Mouse (Mus musculus): ENCODE data around the gene Ear14. TPM values are rescaled to one million over a fixed set of nuclear protein-coding genes. Genes with fewer than 3 reads are reported as not detected.
A peak's percentile ranks its signal among the peaks of the same experiment; 100 is the strongest.
"Not testable (repeated sequence)": the region's sequence is repeated elsewhere in the genome, so short reads cannot be mapped to it uniquely, and the experiment has no call there.

Gene Ear14
- total and polyA plus RNA-seq, 2 experiments from 2014 or later: not detected

DNA sequence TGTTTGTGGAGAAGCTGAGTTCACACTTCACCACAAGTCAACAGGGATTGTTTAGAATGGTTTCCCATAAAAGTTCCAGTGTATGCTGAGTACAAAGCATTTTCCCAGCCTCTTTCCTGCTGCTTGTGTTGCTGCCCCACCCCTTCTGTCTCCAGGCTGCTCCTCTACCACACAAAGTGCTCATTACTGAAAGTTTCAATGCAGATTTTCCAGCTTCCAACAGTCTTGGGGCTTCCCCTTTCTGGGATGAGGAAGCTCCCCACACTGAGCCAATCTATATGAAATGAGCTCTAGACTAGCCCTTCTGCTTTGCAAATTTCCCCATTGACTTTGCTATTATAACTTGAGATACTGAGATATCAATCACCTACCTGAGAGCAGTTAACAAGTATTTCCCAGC, 37.1 kb upstream of the Ear14 start:
- Histone ChIP-seq H3K27me3 (ENCODE audit: insufficient read depth, low read length) (no peaks in the 10 kb centered on the region), H3K4me1 (ENCODE audit: insufficient read depth) (no peaks in the 10 kb centered on the region), H3K4me2 (ENCODE audit: low read depth) (no peak overlapping the region), H3K9ac (no peak overlapping the region), H3K9me3 (ENCODE audit: low read length) (no peaks in the 10 kb centered on the region), H3K27ac (ENCODE audit: low read depth, low read length) (no peak overlapping the region), H3K4me3 (ENCODE audit: low read depth, low read length) (no peak overlapping the region), H3K36me3 (ENCODE audit: insufficient read depth) (no peaks in the 10 kb centered on the region)
- ATAC-seq (no peak), DNase-seq (no peak)
- no peak for TF ChIP-seq CTCF (IDR thresholded peaks at IDR 0.05; ENCODE audit: low read depth)

- DNase-seq (peak; percentile 55), ATAC-seq (peak; percentile 42; the same call in 1 of the 2 replicates)
- not testable (repeated sequence) for H3K4me3 ChIP-seq (ENCODE audit: low read depth, low read length); H3K27me3 ChIP-seq (ENCODE audit: insufficient read depth, low read length); H3K9me3 ChIP-seq (ENCODE audit: low read length); H3K4me1 ChIP-seq (ENCODE audit: insufficient read depth); H3K9ac ChIP-seq; H3K4me2 ChIP-seq (ENCODE audit: low read depth); H3K27ac ChIP-seq (ENCODE audit: low read depth, low read length); H3K36me3 ChIP-seq (ENCODE audit: insufficient read depth)
- 36% methylated on average over 9 of the region's 9 CpGs for WGBS
- peak; percentile 61 for TF ChIP-seq CTCF (IDR thresholded peaks at IDR 0.05; ENCODE audit: low read depth)
These were observed 30.9 kb upstream of the Ear14 start for GRCm38 (mm10) chr14:51172095-51172865.

GRCm38 (mm10) chr14:51172947-51173346, 30.2 kb upstream of the Ear14 start:
- ATAC-seq: peak; percentile 68
- H3K4me3 ChIP-seq (ENCODE audit: low read depth, low read length); H3K4me1 ChIP-seq (ENCODE audit: insufficient read depth); H3K9me3 ChIP-seq (ENCODE audit: low read length); H3K9ac ChIP-seq; DNase-seq; H3K36me3 ChIP-seq (ENCODE audit: insufficient read depth); H3K4me2 ChIP-seq (ENCODE audit: low read depth); H3K27ac ChIP-seq (ENCODE audit: low read depth, low read length); H3K27me3 ChIP-seq (ENCODE audit: insufficient read depth, low read length): not testable (repeated sequence)
- WGBS: 28% methylated on average over 4 of the region's 4 CpGs

DNA sequence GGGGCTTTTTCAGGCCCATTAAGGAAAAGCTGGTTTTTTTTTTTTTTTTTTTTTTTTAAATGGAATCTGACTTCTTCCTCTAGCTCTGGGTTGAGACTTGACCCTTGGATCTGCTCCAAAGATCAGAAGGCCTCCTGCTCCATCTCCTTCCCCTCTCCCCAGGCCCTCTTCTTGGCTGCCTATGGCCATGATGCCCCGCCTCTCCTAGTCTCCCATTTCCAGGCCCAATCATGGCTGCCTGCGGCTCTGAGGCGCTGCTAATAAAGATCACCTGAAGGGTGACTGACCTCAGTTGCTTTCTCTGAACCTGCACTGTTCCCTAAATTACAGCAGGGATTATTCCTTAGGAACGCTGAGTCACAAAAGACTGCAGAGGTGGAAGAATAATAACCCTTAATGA, 29.3 kb upstream of the Ear14 start:
- no peak for DNase-seq
- no peak overlapping the region for H3K4me3 ChIP-seq (ENCODE audit: low read depth, low read length)
- no peak overlapping the region for H3K9ac ChIP-seq
- 68% methylated on average over 4 of the region's 4 CpGs for WGBS
- H3K27me3 ChIP-seq (ENCODE audit: insufficient read depth, low read length): no peaks in the 10 kb centered on the region
- H3K4me1 ChIP-seq (ENCODE audit: insufficient read depth): no peaks in the 10 kb centered on the region
- no peak for TF ChIP-seq CTCF (IDR thresholded peaks at IDR 0.05; ENCODE audit: low read depth)
- no peak overlapping the region for H3K27ac ChIP-seq (ENCODE audit: low read depth, low read length)
- no peak for ATAC-seq
- no peaks in the 10 kb centered on the region for H3K36me3 ChIP-seq (ENCODE audit: insufficient read depth)
- H3K4me2 ChIP-seq (ENCODE audit: low read depth): no peak overlapping the region
- H3K9me3 ChIP-seq (ENCODE audit: low read length): no peaks in the 10 kb centered on the region

DNA sequence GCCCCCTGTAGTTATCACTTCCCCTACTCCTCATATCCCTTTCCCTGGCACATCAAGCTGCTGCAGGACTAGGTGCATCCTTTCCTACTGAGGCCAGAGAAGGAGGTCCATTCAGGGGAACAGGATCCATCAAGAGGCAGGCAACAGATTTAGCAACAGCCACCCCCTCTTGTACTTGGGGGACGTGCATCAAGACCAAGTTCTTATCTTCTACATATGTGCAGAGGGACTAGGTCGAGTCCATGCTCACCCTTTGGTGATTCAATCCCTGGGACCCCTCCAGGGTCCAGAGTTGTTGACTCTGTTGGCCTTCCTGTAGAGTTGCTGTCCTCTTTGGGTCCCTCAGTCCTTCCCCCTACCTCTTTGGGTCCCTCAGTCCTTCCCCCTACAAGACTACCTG, 22.1 kb upstream of the Ear14 start:
- not testable (repeated sequence) for H3K9me3 ChIP-seq (ENCODE audit: low read length); H3K4me2 ChIP-seq (ENCODE audit: low read depth); H3K9ac ChIP-seq; H3K27me3 ChIP-seq (ENCODE audit: insufficient read depth, low read length); H3K4me1 ChIP-seq (ENCODE audit: insufficient read depth); ATAC-seq; DNase-seq; H3K36me3 ChIP-seq (ENCODE audit: insufficient read depth); H3K27ac ChIP-seq (ENCODE audit: low read depth, low read length); H3K4me3 ChIP-seq (ENCODE audit: low read depth, low read length)
- WGBS: 80% methylated on average over 2 of the region's 2 CpGs

GRCm38 (mm10) chr14:51195681-51196080, 7.5 kb upstream of the Ear14 start:
- H3K36me3 ChIP-seq (ENCODE audit: insufficient read depth): no peaks in the 10 kb centered on the region
- H3K9me3 ChIP-seq (ENCODE audit: low read length): no peaks in the 10 kb centered on the region
- H3K9ac ChIP-seq: no peak overlapping the region
- no peak overlapping the region for H3K4me2 ChIP-seq (ENCODE audit: low read depth)
- ATAC-seq: no peak
- H3K4me3 ChIP-seq (ENCODE audit: low read depth, low read length): no peak overlapping the region
- no peak overlapping the region for H3K27ac ChIP-seq (ENCODE audit: low read depth, low read length)
- WGBS: 89% methylated on average over 4 of the region's 4 CpGs
- H3K4me1 ChIP-seq (ENCODE audit: insufficient read depth): no peaks in the 10 kb centered on the region
- no peak for TF ChIP-seq CTCF (IDR thresholded peaks at IDR 0.05; ENCODE audit: low read depth)
- DNase-seq: no peak
- no peaks in the 10 kb centered on the region for H3K27me3 ChIP-seq (ENCODE audit: insufficient read depth, low read length)

DNA sequence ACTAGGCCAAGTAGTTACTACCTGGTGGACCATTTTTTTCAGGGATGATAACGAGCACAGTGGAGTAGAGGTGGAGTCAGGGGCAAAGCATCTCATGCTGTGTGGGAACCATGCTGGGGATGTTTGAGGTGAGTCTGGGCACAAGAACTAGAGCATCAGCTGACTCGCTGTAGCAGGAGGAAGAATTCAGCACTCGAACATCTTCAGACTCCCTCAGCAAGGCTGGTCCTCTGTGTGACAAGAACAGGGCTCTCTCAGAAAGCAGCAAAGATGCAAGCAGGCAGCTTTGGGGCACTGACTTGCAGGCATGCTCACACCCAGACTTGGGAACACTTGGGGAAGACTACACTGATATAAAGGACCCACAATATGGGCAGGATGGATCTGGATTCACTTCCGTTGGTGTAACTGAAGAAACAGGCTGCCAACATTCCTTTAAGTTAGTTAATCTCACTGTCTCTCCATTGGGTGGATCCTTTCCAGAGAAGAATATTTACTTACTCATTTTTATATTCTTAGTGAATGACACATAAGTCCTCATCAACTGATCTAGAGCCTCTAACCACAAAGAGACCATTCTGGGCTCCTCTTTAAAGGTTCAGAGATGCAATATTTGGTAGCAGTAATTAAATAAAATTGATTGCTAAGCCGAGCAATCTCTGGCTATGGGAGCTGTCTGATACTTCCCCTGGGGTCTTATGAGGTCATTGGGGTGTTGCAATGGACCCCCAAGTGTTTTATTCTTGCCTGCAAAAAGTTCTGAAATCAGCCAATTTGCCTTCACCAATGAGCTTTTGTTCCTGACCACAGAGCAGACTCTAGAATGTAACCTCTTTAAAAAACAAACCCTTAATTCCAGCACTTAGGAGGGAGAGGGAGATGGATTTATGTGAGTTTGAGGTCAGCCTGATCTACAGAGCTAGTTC, 3.8 kb upstream of the Ear14 start, which contains the start of gene Ang2:
TSS of gene Ang2 (minus strand) at position 51 of the 926 bp plus-strand sequence.
- no peaks in the 10 kb centered on the region for H3K36me3 ChIP-seq (ENCODE audit: insufficient read depth)
- WGBS: 77% methylated on average over 5 of the region's 5 CpGs
- H3K4me2 ChIP-seq (ENCODE audit: low read depth): no peak within 1 kb of the TSS
- no peaks in the 10 kb centered on the region for H3K9me3 ChIP-seq (ENCODE audit: low read length)
- H3K27me3 ChIP-seq (ENCODE audit: insufficient read depth, low read length): no peaks in the 10 kb centered on the region
- H3K27ac ChIP-seq (ENCODE audit: low read depth, low read length): no peak within 1 kb of the TSS
- no peak for DNase-seq
- H3K4me3 ChIP-seq (ENCODE audit: low read depth, low read length): no peak within 1 kb of the TSS
- ATAC-seq: no peak
- no peak within 1 kb of the TSS for H3K9ac ChIP-seq
- no peaks in the 10 kb centered on the region for H3K4me1 ChIP-seq (ENCODE audit: insufficient read depth)
- TF ChIP-seq CTCF (IDR thresholded peaks at IDR 0.05; ENCODE audit: low read depth): no peak

Measured in forebrain, postnatal 0 days (tissue).